Mouse (Mus musculus) erythroblast, adult 5-6 weeks (primary cell): ENCODE data around the gene Uqcc3. TPM values are rescaled to one million over a fixed set of nuclear protein-coding genes. Genes with fewer than 3 reads are reported as not detected.
"Not testable (repeated sequence)": the region's sequence is repeated elsewhere in the genome, so short reads cannot be mapped to it uniquely, and the experiment has no call there.

Experiments used
- ATAC-seq: replicated peaks from 2 replicates; pipeline ENCODE4 v1.8.0; 2016; ENCODE audit warnings: moderate number of reproducible peaks, mild to moderate bottlenecking, moderate TSS enrichment, inconsistent platforms; ENCODE audit not compliant: poor library complexity, low FRiP score, severe bottlenecking
- total RNA-seq, 2 experiments: library from RNA; stranded (forward) in 1 of 2; stranded (reverse) in 1 of 2; fragments of 150-400 nt in 1 of 2; fragments of 200-764, 138-1000 nt in 1 of 2; gene quantifications; 2 replicates each; pipeline versions ENCODE4 v1.2.3 to v1.2.4; 2015 to 2017; ENCODE audit warnings: low replicate concordance in 2 of 2

Gene Uqcc3
- total RNA-seq, 2 experiments from 2014 or later: 1.5 to 11.8 TPM

- peak; percentile 47 for ATAC-seq
These were observed 16.6 kb upstream of the Uqcc3 start for GRCm38 (mm10) chr19:8897211-8897864.

GRCm38 (mm10) chr19:8896231-8896630, 15.5 kb upstream of the Uqcc3 start:
- not testable (repeated sequence) for ATAC-seq

- ATAC-seq: no peak
These were observed 14.8 kb upstream of the Uqcc3 start for GRCm38 (mm10) chr19:8895397-8895960.

GRCm38 (mm10) chr19:8892829-8893766, 12.4 kb upstream of the Uqcc3 start, which contains the start of gene Ints5:
TSS of gene Ints5 (plus strand) at chr19:8893005.
- peak; percentile 71 for ATAC-seq

- ATAC-seq: peak; percentile 93
These were observed 8.0 kb upstream of the Uqcc3 start, which contains the start of the genes 1810009A15Rik and Gm49416 for GRCm38 (mm10) chr19:8888511-8889385. TSS of gene 1810009A15Rik (plus strand) at chr19:8888853. TSS of gene Gm49416 (plus strand) at chr19:8888926.

GRCm38 (mm10) chr19:8887585-8888463, 7.1 kb upstream of the Uqcc3 start:
- ATAC-seq: 0 out of 2 replicates have a peak, but pooled peaks have one; percentile 27

GRCm38 (mm10) chr19:8886916-8887584, 6.3 kb upstream of the Uqcc3 start:
- ATAC-seq: no peak

- ATAC-seq: no peak
These were observed 2.9 kb upstream of the Uqcc3 start, which contains the start of the genes Lbhd1 and Gm49403 for GRCm38 (mm10) chr19:8883616-8884015. TSS of gene Lbhd1 (plus strand) at chr19:8883732. TSS of gene Gm49403 (plus strand) at chr19:8883930.

GRCm38 (mm10) chr19:8881034-8881392, 290 bp upstream of the Uqcc3 start:
- no peak for ATAC-seq

- ATAC-seq: no peak
These were observed 5.7 kb downstream of the Uqcc3 start for GRCm38 (mm10) chr19:8875031-8875430.

- ATAC-seq: no peak
These were observed 8.4 kb downstream of the Uqcc3 start for GRCm38 (mm10) chr19:8872266-8872840.

- peak; percentile 98 for ATAC-seq
These were observed 9.2 kb downstream of the Uqcc3 start, which contains the start of gene Ubxn1 for GRCm38 (mm10) chr19:8871267-8872186. TSS of gene Ubxn1 (plus strand) at chr19:8871496.

- peak; percentile 9; the same call in 1 of the 2 replicates for ATAC-seq
These were observed 9.9 kb downstream of the Uqcc3 start for GRCm38 (mm10) chr19:8870838-8871237.

GRCm38 (mm10) chr19:8870381-8870780, 10.3 kb downstream of the Uqcc3 start:
- not testable (repeated sequence) for ATAC-seq

GRCm38 (mm10) chr19:8864265-8864664, 16.5 kb downstream of the Uqcc3 start:
- ATAC-seq: no peak

- no peak for ATAC-seq
These were observed 21.7 kb downstream of the Uqcc3 start for GRCm38 (mm10) chr19:8859018-8859417.
